Mouse (Mus musculus) induced T-regulatory cell, adult 2 months (primary cell): ENCODE data around the gene Cd163l1.
A peak's percentile ranks its signal among the peaks of the same experiment; 100 is the strongest.

Source experiments
- DNase-seq: peaks from one replicate; pipeline ENCODE4 v3.0.0-alpha.2; 2012; ENCODE audit warnings: low read depth

Gene Cd163l1

GRCm38 (mm10) chr7:140217967-140218366 is at the start of gene Cd163l1:
Gene Cd163l1, plus strand, starts transcription at chr7:140218267.
- no peak for DNase-seq

- no peak for DNase-seq
These were observed 48.7 kb upstream of the Cd163l1 start for GRCm38 (mm10) chr7:140169386-140169785.

- no peak for DNase-seq
These were observed 47.2 kb upstream of the Cd163l1 start for GRCm38 (mm10) chr7:140170863-140171262.

- DNase-seq, result no peak
These were observed 45.1 kb upstream of the Cd163l1 start, which contains the start of gene Olfr523 for GRCm38 (mm10) chr7:140172936-140173335. Gene Olfr523, plus strand, starts transcription at chr7:140173217.

- no peak for DNase-seq
These were observed 38.9 kb upstream of the Cd163l1 start for GRCm38 (mm10) chr7:140179176-140179575.

GRCm38 (mm10) chr7:140180692-140181091 is 37.4 kb upstream of the Cd163l1 start:
- no peak for DNase-seq

GRCm38 (mm10) chr7:140184206-140184605 is 33.9 kb upstream of the Cd163l1 start:
- no peak for DNase-seq

GRCm38 (mm10) chr7:140186646-140187620 is 31.1 kb upstream of the Cd163l1 start:
- peak; percentile 80 for DNase-seq

GRCm38 (mm10) chr7:140187721-140188390 is 30.2 kb upstream of the Cd163l1 start:
- no peak for DNase-seq

- peak; percentile 83 for DNase-seq
These were observed 29.4 kb upstream of the Cd163l1 start for GRCm38 (mm10) chr7:140188391-140189328.

GRCm38 (mm10) chr7:140190435-140190834 is 27.6 kb upstream of the Cd163l1 start:
- DNase-seq, result no peak

GRCm38 (mm10) chr7:140192445-140192844 is 25.6 kb upstream of the Cd163l1 start:
- no peak for DNase-seq

- peak; percentile 41 for DNase-seq
These were observed 25.2 kb upstream of the Cd163l1 start for GRCm38 (mm10) chr7:140192851-140193250.

- no peak for DNase-seq
These were observed 24.0 kb upstream of the Cd163l1 start for GRCm38 (mm10) chr7:140194031-140194430.

- no peak for DNase-seq
These were observed 22.1 kb upstream of the Cd163l1 start for GRCm38 (mm10) chr7:140196002-140196401.

GRCm38 (mm10) chr7:140201090-140201489 is 17.0 kb upstream of the Cd163l1 start:
- DNase-seq, result no peak

- no peak for DNase-seq
These were observed 12.2 kb upstream of the Cd163l1 start, which contains the start of gene Olfr524 for GRCm38 (mm10) chr7:140205864-140206263. Gene Olfr524, minus strand, starts transcription at chr7:140205964.

GRCm38 (mm10) chr7:140206904-140207303 is 11.2 kb upstream of the Cd163l1 start:
- peak; percentile 64 for DNase-seq

- peak; percentile 82 for DNase-seq
These were observed 9.9 kb upstream of the Cd163l1 start for GRCm38 (mm10) chr7:140208153-140208552.

GRCm38 (mm10) chr7:140208677-140209076 is 9.4 kb upstream of the Cd163l1 start:
- DNase-seq, result peak; percentile 73

- DNase-seq, result peak; percentile 71
These were observed 4.2 kb upstream of the Cd163l1 start for GRCm38 (mm10) chr7:140213841-140214240.

GRCm38 (mm10) chr7:140219268-140219667 is 1.2 kb downstream of the Cd163l1 start:
- DNase-seq, result no peak
